Mouse (Mus musculus) CH12.LX (cell line): Measurements from ENCODE around the gene Golga4. TPM values are rescaled to one million over a fixed set of nuclear protein-coding genes. Genes with fewer than 3 reads are reported as not detected.

ENCODE experiments used
- DNase-seq: peaks from one replicate; pipeline ENCODE4 v3.0.0-alpha.2; 2013; ENCODE audit errors: extremely low read depth
- H3K27ac ChIP-seq: 2 replicates; pipeline ENCODE4 v1.5.1; 2012; ENCODE audit warnings: low read depth, mild to moderate bottlenecking, control low read depth, moderate library complexity; ENCODE audit not compliant: insufficient read depth
- H3K27me3 ChIP-seq: replicated peaks from 2 replicates; pipeline ENCODE3; 2012; ENCODE audit warnings: inconsistent platforms
- H3K36me3 ChIP-seq, 2 experiments: replicated peaks in 1 of 2; 2 replicates each; pipeline versions ENCODE3 to v1.6.1; 2012; ENCODE audit warnings: inconsistent platforms in 1 of 2, low read length in 1 of 2, mild to moderate bottlenecking in 1 of 2, mixed read lengths in 1 of 2, moderate library complexity in 1 of 2; ENCODE audit not compliant: control insufficient read depth in 1 of 2, insufficient read depth in 1 of 2
- H3K4me1 ChIP-seq, 2 experiments: 2 replicates each; pipeline ENCODE4 v1.6.1; 2012; ENCODE audit warnings: inconsistent platforms in 1 of 2, moderate library complexity in 1 of 2; ENCODE audit not compliant: insufficient read depth in 2 of 2, control insufficient read depth in 1 of 2
- H3K4me2 ChIP-seq: 2 replicates; pipeline ENCODE4 v1.6.1; 2012; ENCODE audit warnings: low read depth, mild to moderate bottlenecking, control low read depth; ENCODE audit not compliant: poor library complexity, insufficient read depth, severe bottlenecking
- H3K4me3 ChIP-seq, 3 experiments: fragments of 150-350 bp in 1 of 3; sonication (generic) in 1 of 3; replicated peaks in 1 of 3; 2 replicates each; pipeline versions ENCODE3 to v1.5.1; 2011 to 2012; ENCODE audit warnings: low read depth in 2 of 3, low read length in 2 of 3, mild to moderate bottlenecking in 2 of 3, moderate library complexity in 2 of 3, control low read depth in 1 of 3, improper control_type of control experiment in 1 of 3, inconsistent platforms in 1 of 3, mixed read lengths in 1 of 3; ENCODE audit not compliant: poor library complexity in 1 of 3
- H3K79me2 ChIP-seq: replicated peaks from 2 replicates; pipeline ENCODE4 v1.6.1; 2012; ENCODE audit warnings: mild to moderate bottlenecking, moderate library complexity; ENCODE audit not compliant: control insufficient read depth, poor library complexity, insufficient read depth, severe bottlenecking; ENCODE audit errors: extremely low read depth
- H3K9ac ChIP-seq: 2 replicates; pipeline ENCODE4 v1.6.1; 2012; ENCODE audit warnings: low read depth, mild to moderate bottlenecking, control low read depth, moderate library complexity; ENCODE audit not compliant: insufficient read depth
- H3K9me3 ChIP-seq: replicated peaks from 2 replicates; pipeline ENCODE3; 2012; ENCODE audit warnings: low read length, inconsistent platforms, mixed read lengths
- BHLHE40 ChIP-seq: IDR thresholded peaks from 2 replicates; pipeline ENCODE4 v1.6.1; 2011; ENCODE audit warnings: mild to moderate bottlenecking, low read depth, low read length, improper control_type of control experiment
- CHD2 ChIP-seq: IDR thresholded peaks from 2 replicates; pipeline ENCODE4 v1.6.1; 2011; ENCODE audit warnings: low read length, improper control_type of control experiment
- CTCF ChIP-seq, 2 experiments: IDR thresholded peaks in 1 of 2; conservative IDR thresholded peaks in 1 of 2; 2 replicates each; pipeline ENCODE4 v1.5.1; 2011 to 2012; ENCODE audit warnings: low read depth in 2 of 2, low read length in 2 of 2, improper control_type of control experiment in 1 of 2, inconsistent platforms in 1 of 2, mild to moderate bottlenecking in 1 of 2, moderate library complexity in 1 of 2
- ELF1 ChIP-seq: IDR thresholded peaks from 2 replicates; pipeline ENCODE4 v1.6.1; 2014; ENCODE audit warnings: low read depth, mild to moderate bottlenecking, inconsistent platforms, low read length, improper control_type of control experiment
- EP300 ChIP-seq: IDR thresholded peaks from 2 replicates; pipeline ENCODE4 v1.6.1; 2011; ENCODE audit warnings: low read length, improper control_type of control experiment
- ETS1 ChIP-seq: conservative IDR thresholded peaks from 2 replicates; pipeline ENCODE4 v1.6.1; 2012; ENCODE audit warnings: low read depth, mild to moderate bottlenecking, inconsistent platforms, low read length, improper control_type of control experiment, moderate library complexity
- HCFC1 ChIP-seq: IDR thresholded peaks from 2 replicates; pipeline ENCODE4 v1.6.1; 2012; ENCODE audit warnings: low read depth, mild to moderate bottlenecking, inconsistent platforms, low read length, improper control_type of control experiment
- JUN ChIP-seq: IDR thresholded peaks from 2 replicates; pipeline ENCODE4 v1.6.1; 2011; ENCODE audit warnings: low read depth, mild to moderate bottlenecking, low read length, improper control_type of control experiment, moderate library complexity; ENCODE audit not compliant: insufficient read depth
- JUND ChIP-seq: conservative IDR thresholded peaks from 2 replicates; pipeline ENCODE4 v1.6.1; 2011; ENCODE audit warnings: low read depth, low read length, improper control_type of control experiment
- KAT2A ChIP-seq: IDR thresholded peaks from 2 replicates; pipeline ENCODE4 v1.6.1; 2012; ENCODE audit warnings: low read length, improper control_type of control experiment, inconsistent platforms; ENCODE audit not compliant: insufficient replicate concordance
- MAFK ChIP-seq: IDR thresholded peaks from 2 replicates; pipeline ENCODE4 v1.6.1; 2011; ENCODE audit warnings: low read length, improper control_type of control experiment; ENCODE audit not compliant: insufficient replicate concordance
- MAX ChIP-seq: IDR thresholded peaks from 2 replicates; pipeline ENCODE4 v1.6.1; 2011; ENCODE audit warnings: low read length, improper control_type of control experiment
- MYC ChIP-seq: IDR thresholded peaks from 2 replicates; pipeline ENCODE4 v1.6.1; 2011; ENCODE audit warnings: low read depth, mild to moderate bottlenecking, improper control_type of control experiment, low read length
- PAX5 ChIP-seq: IDR thresholded peaks from 2 replicates; pipeline ENCODE4 v1.6.1; 2012; ENCODE audit warnings: low read length, inconsistent platforms, mixed read lengths
- POLR2A ChIP-seq: IDR thresholded peaks from 2 replicates; pipeline ENCODE4 v1.6.1; 2011; ENCODE audit warnings: low read depth, mild to moderate bottlenecking, improper control_type of control experiment, low read length
- RCOR1 ChIP-seq: conservative IDR thresholded peaks from 2 replicates; pipeline ENCODE4 v1.6.1; 2012; ENCODE audit warnings: low read depth, mild to moderate bottlenecking, inconsistent platforms, low read length, improper control_type of control experiment
- UBTF ChIP-seq: IDR thresholded peaks from 2 replicates; pipeline ENCODE4 v1.6.1; 2012; ENCODE audit warnings: low read depth, mild to moderate bottlenecking, inconsistent platforms, low read length, improper control_type of control experiment, moderate library complexity
- ZC3H11A ChIP-seq: IDR thresholded peaks from 2 replicates; pipeline ENCODE4 v1.6.1; 2012; ENCODE audit warnings: low read depth, mild to moderate bottlenecking, inconsistent platforms, low read length, improper control_type of control experiment
- ZKSCAN1 ChIP-seq: IDR thresholded peaks from 2 replicates; pipeline ENCODE4 v1.6.1; 2012; ENCODE audit warnings: low read depth, inconsistent platforms, low read length, improper control_type of control experiment, borderline replicate concordance
- ZMIZ1 ChIP-seq: IDR thresholded peaks from 2 replicates; pipeline ENCODE4 v1.6.1; 2012; ENCODE audit warnings: low read depth, mild to moderate bottlenecking, inconsistent platforms, low read length, improper control_type of control experiment
- dilution Hi-C: fragments of 300-500 bp; cut with MboI; formaldehyde crosslinking; loops from 2 replicates; pipeline ENCODE4 v1.14.3; 2020; ENCODE audit warnings: low sequenced_read_pairs; ENCODE audit not compliant: extremely low pct_unique_long_range_greater_than_20kb, extremely low pct_ligation_motif_present
- in situ Hi-C: fragments of 300-500 bp; cut with MboI; formaldehyde crosslinking; loops from 3 replicates; pipeline ENCODE4 v1.14.3; 2019; ENCODE audit warnings: low sequenced_read_pairs, low pct_ligation_motif_present, low pct_unique_long_range_greater_than_20kb, mixed read lengths
- polyA plus RNA-seq: library from polyadenylated mRNA; unstranded; fragments of >175 nt; gene quantifications from 2 replicates; pipeline ENCODE4 v1.2.1, GENCODE M21; 2012; ENCODE audit warnings: low read depth; ENCODE audit not compliant: insufficient read length
- total RNA-seq, 2 experiments: library from RNA; depleted of rRNA; stranded (reverse); fragments of 300-350 nt in 1 of 2; fragments of >200 nt in 1 of 2; gene quantifications; 2 replicates each; pipeline ENCODE4 v1.2.3; 2012 to 2014

Gene Golga4
- total and polyA plus RNA-seq, 3 experiments = 23.7 to 37.2 (median 33.1) TPM

DNA sequence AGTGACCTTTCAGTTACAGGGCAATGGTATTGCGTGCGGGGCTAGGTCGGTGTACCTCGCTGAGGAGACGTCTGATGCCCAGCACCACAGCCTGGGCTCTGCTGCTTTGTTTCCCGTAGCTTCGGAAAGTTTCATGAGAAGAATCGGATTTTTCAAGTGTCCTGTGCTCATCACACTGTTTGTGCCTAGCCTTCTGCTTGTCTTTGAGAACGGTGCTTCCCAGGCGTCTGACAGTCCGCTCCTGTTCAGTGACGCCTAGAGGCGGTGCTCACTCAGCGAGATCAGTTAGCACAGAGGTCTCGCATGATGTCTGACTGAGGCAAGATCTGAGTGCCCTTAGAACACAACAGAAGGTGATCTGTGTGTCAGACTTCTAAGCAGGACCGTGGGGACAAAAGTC is 58.6 kb downstream of the Golga4 start:
- in situ Hi-C loops (no loop called here), dilution Hi-C loops (no loop called here)
- no peak overlapping the region for H3K4me3 ChIP-seq
- no peaks in the 10 kb centered on the region for H3K79me2 ChIP-seq
- no peak overlapping the region for H3K4me2 ChIP-seq
- peaks cover 78 to 94% of the 10 kb centered on the region in 2 experiments for H3K36me3 ChIP-seq
- H3K27ac ChIP-seq = no peak overlapping the region
- no peaks in the 10 kb centered on the region for H3K9me3 ChIP-seq
- no peaks in the 10 kb centered on the region for H3K27me3 ChIP-seq
- no peaks in the 10 kb centered on the region for H3K4me1 ChIP-seq
- DNase-seq = no peak
- H3K9ac ChIP-seq = no peak overlapping the region
- no peak for TF ChIP-seq MAX
- no peak for TF ChIP-seq JUND
- no peak for TF ChIP-seq POLR2A
- TF ChIP-seq, all 38 proteins: peak for 0

GRCm38 (mm10) chr9:118569328-118569727 is 63.3 kb downstream of the Golga4 start:
- 0 out of 4 replicates have a peak, but pooled peaks cover 0 to under 1% of the 10 kb centered on the region in 2 experiments for H3K4me1 ChIP-seq
- in situ Hi-C loops = no loop called here
- H3K27ac ChIP-seq = no peak overlapping the region
- no peak for DNase-seq
- no peaks in the 10 kb centered on the region for H3K79me2 ChIP-seq
- no peak overlapping the region for H3K9ac ChIP-seq
- no peaks in the 10 kb centered on the region for H3K27me3 ChIP-seq
- no peak overlapping the region for H3K4me2 ChIP-seq
- H3K4me3 ChIP-seq = no peak overlapping the region
- peaks cover 74 to 92% of the 10 kb centered on the region in 2 experiments for H3K36me3 ChIP-seq
- H3K9me3 ChIP-seq = no peaks in the 10 kb centered on the region
- TF ChIP-seq CHD2 = no peak
- TF ChIP-seq ETS1 = no peak
- TF ChIP-seq ELF1 = no peak
- no peak for TF ChIP-seq PAX5
- TF ChIP-seq MYC = no peak
- no peak for TF ChIP-seq ZC3H11A
- no peak for TF ChIP-seq EP300
- TF ChIP-seq ZMIZ1 = no peak
- no peak for TF ChIP-seq KAT2A
- no peak for TF ChIP-seq CTCF (conservative IDR thresholded peaks at IDR 0.05 in 1 of 2, IDR thresholded peaks at IDR 0.05 in 1 of 2; ENCODE audit: low read depth in 2 of 2, low read length in 2 of 2)
- no peak for TF ChIP-seq BHLHE40
- TF ChIP-seq POLR2A = no peak
- TF ChIP-seq ZKSCAN1 = no peak
- TF ChIP-seq JUND = no peak
- TF ChIP-seq JUN = no peak
- TF ChIP-seq UBTF = no peak
- no peak for TF ChIP-seq RCOR1
- no peak for TF ChIP-seq HCFC1
- TF ChIP-seq MAFK = no peak
- dilution Hi-C loops = no loop called here
